Mouse (Mus musculus): Measurements from ENCODE around the gene Atm. TPM values are rescaled to one million over a fixed set of nuclear protein-coding genes. Genes with fewer than 3 reads are reported as not detected.

The Atm gene
- polyA plus RNA-seq, 1 experiment from 2014 or later, result 11.1 TPM

GRCm38 (mm10) chr9:53404050-53404752 lies 132.3 kb downstream of the Atm start:
- DNase-seq (ENCODE audit: low spot score), result no peak
- Histone ChIP-seq H3K4me3 (no peak overlapping the region), H3K27ac (no peak overlapping the region; the same call in 1 of the 2 replicates), H3K9me3 (no peaks in the 10 kb centered on the region), H3K4me1 (peaks cover 13% of the 10 kb centered on the region), H3K27me3 (ENCODE audit: insufficient read depth, poor library complexity, severe bottlenecking) (no peaks in the 10 kb centered on the region), H3K36me3 (no peaks in the 10 kb centered on the region)
- WGBS, result 79% methylated on average over 6 of the region's 6 CpGs

- peak overlapping the region; percentile 47; the same call in 1 of the 2 replicates for H3K27ac ChIP-seq
- DNase-seq (ENCODE audit: low spot score), result no peak
- 83% methylated on average over 8 of the region's 8 CpGs for WGBS
These were observed 133.5 kb downstream of the Atm start for GRCm38 (mm10) chr9:53402991-53403390.

GRCm38 (mm10) chr9:53402291-53402711 lies 134.2 kb downstream of the Atm start, which contains the start of gene 4930550C14Rik:
Gene 4930550C14Rik, plus strand, starts transcription at chr9:53402325.
- no peaks in the 10 kb centered on the region for H3K9me3 ChIP-seq
- H3K36me3 ChIP-seq, result 0 out of 2 replicates have a peak, but pooled peaks cover 4% of the 10 kb centered on the region
- WGBS, result 22% methylated on average over 11 of the region's 11 CpGs
- H3K4me3 ChIP-seq, result peak within 1 kb of the TSS; percentile 24; the same call in 1 of the 2 replicates
- DNase-seq (ENCODE audit: low spot score), result no peak
- H3K27ac ChIP-seq, result peak within 1 kb of the TSS; percentile 47; the same call in 1 of the 2 replicates
- peaks cover 16% of the 10 kb centered on the region for H3K4me1 ChIP-seq
- no peaks in the 10 kb centered on the region for H3K27me3 ChIP-seq (ENCODE audit: insufficient read depth, poor library complexity, severe bottlenecking)

More at GRCm38 (mm10) chr9:53402991-53403390, 133.5 kb downstream of the Atm start:
- H3K4me1 ChIP-seq, result peaks cover 15% of the 10 kb centered on the region
- H3K9me3 ChIP-seq, result no peaks in the 10 kb centered on the region
- H3K36me3 ChIP-seq, result 0 out of 2 replicates have a peak, but pooled peaks cover 2% of the 10 kb centered on the region
- no peaks in the 10 kb centered on the region for H3K27me3 ChIP-seq (ENCODE audit: insufficient read depth, poor library complexity, severe bottlenecking)
- no peak overlapping the region for H3K4me3 ChIP-seq

GRCm38 (mm10) chr9:53401146-53401545 lies 135.4 kb downstream of the Atm start:
- Histone ChIP-seq H3K9me3 (no peaks in the 10 kb centered on the region), H3K36me3 (0 out of 2 replicates have a peak, but pooled peaks cover 4% of the 10 kb centered on the region), H3K4me3 (no peak overlapping the region), H3K4me1 (peaks cover 16% of the 10 kb centered on the region), H3K27ac (no peak overlapping the region), H3K27me3 (ENCODE audit: insufficient read depth, poor library complexity, severe bottlenecking) (no peaks in the 10 kb centered on the region)
- no peak for DNase-seq (ENCODE audit: low spot score)
- 67% methylated on average over 8 of the region's 8 CpGs for WGBS

GRCm38 (mm10) chr9:53400696-53401095 lies 135.8 kb downstream of the Atm start:
- 0 out of 2 replicates have a peak, but pooled peaks cover 4% of the 10 kb centered on the region for H3K36me3 ChIP-seq
- DNase-seq (ENCODE audit: low spot score), result no peak
- H3K4me3 ChIP-seq, result no peak overlapping the region
- no peak overlapping the region for H3K27ac ChIP-seq
- H3K9me3 ChIP-seq, result no peaks in the 10 kb centered on the region
- H3K4me1 ChIP-seq, result peaks cover 16% of the 10 kb centered on the region
- H3K27me3 ChIP-seq (ENCODE audit: insufficient read depth, poor library complexity, severe bottlenecking), result no peaks in the 10 kb centered on the region
- 88% methylated on average over 4 of the region's 4 CpGs for WGBS

DNA sequence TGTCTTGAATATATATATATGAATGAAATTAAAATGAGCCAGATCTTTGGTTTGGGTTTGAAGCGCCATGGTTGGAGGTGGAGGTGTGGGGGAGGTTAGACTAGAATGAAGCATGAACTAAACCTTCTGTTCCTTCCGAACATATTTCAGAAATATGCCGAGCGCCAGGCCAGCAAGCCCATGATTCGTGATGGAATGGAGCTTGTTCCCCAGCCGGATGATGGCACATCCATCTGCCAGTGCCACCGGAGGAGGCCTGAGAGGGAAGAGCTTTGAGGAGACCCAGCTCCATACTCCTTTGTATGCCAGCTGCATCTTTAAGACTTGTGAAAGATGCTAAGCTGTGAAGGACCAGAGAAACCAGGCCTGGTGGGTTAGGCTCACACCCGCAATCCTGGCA lies 137.0 kb downstream of the Atm start:
- Histone ChIP-seq H3K27me3 (ENCODE audit: insufficient read depth, poor library complexity, severe bottlenecking) (no peaks in the 10 kb centered on the region), H3K36me3 (0 out of 2 replicates have a peak, but pooled peaks cover 4% of the 10 kb centered on the region), H3K9me3 (no peaks in the 10 kb centered on the region), H3K27ac (no peak overlapping the region), H3K4me3 (no peak overlapping the region), H3K4me1 (peaks cover 14% of the 10 kb centered on the region)
- no peak for DNase-seq (ENCODE audit: low spot score)
- WGBS, result 90% methylated on average over 8 of the region's 8 CpGs

DNA sequence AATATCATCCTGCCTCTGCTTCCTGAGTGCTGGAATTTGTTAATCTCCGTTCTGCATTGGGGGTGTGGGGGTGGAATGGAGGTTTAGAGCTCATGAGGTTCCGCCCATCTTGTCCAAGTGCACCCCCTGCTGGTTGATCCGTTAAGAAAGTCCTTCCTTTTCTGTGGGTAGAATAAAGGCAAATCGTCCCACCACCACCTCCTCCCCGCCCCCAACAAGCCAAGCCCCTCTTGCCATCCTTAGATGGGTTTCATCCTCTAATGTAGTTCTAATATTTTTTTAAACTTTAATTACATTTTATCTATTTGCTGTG lies 138.2 kb downstream of the Atm start:
- peaks cover 12% of the 10 kb centered on the region for H3K4me1 ChIP-seq
- no peak overlapping the region for H3K4me3 ChIP-seq
- H3K36me3 ChIP-seq, result 0 out of 2 replicates have a peak, but pooled peaks cover 4% of the 10 kb centered on the region
- H3K27me3 ChIP-seq (ENCODE audit: insufficient read depth, poor library complexity, severe bottlenecking), result no peaks in the 10 kb centered on the region
- no peaks in the 10 kb centered on the region for H3K9me3 ChIP-seq
- no peak for DNase-seq (ENCODE audit: low spot score)
- 7% methylated on average over 5 of the region's 5 CpGs for WGBS
- no peak overlapping the region for H3K27ac ChIP-seq

GRCm38 (mm10) chr9:53397685-53398387 lies 138.7 kb downstream of the Atm start:
- H3K4me3 ChIP-seq, result no peak overlapping the region
- no peak overlapping the region for H3K27ac ChIP-seq
- H3K27me3 ChIP-seq (ENCODE audit: insufficient read depth, poor library complexity, severe bottlenecking), result no peaks in the 10 kb centered on the region
- H3K4me1 ChIP-seq, result peaks cover 12% of the 10 kb centered on the region
- no peak for DNase-seq (ENCODE audit: low spot score)
- 77% methylated on average over 13 of the region's 13 CpGs for WGBS
- 0 out of 2 replicates have a peak, but pooled peaks cover 4% of the 10 kb centered on the region for H3K36me3 ChIP-seq
- H3K9me3 ChIP-seq, result no peaks in the 10 kb centered on the region

GRCm38 (mm10) chr9:53390136-53390535 lies 146.4 kb downstream of the Atm start:
- Histone ChIP-seq H3K4me1 (no peaks in the 10 kb centered on the region), H3K27me3 (ENCODE audit: insufficient read depth, poor library complexity, severe bottlenecking) (no peaks in the 10 kb centered on the region), H3K27ac (no peak overlapping the region), H3K36me3 (peaks cover 12% of the 10 kb centered on the region; the same call in 1 of the 2 replicates), H3K4me3 (no peak overlapping the region), H3K9me3 (no peaks in the 10 kb centered on the region)
- 77% methylated on average over 7 of the region's 7 CpGs for WGBS
- DNase-seq (ENCODE audit: low spot score), result no peak

Small RNAs within 50 kb of the gene (microRNA-seq; reads per million reads assigned to microRNA genes)
- gene Mir130c, result not detected

Other genes starting within 250 kb of the Atm start
- 0.31 and 0.65 TPM in 2 replicates for gene Exph5, start 235.1 kb downstream of the Atm start, polyA plus RNA-seq (2016; fragmentation: Nextera tagmentation; extraction: Ambion mirVana)
- gene Kdelc2, start 152.7 kb downstream of the Atm start, polyA plus RNA-seq (2016; fragmentation: Nextera tagmentation; extraction: Ambion mirVana), result 17.5 and 18.1 TPM in 2 replicates
- gene 4930550C14Rik, start 134.4 kb downstream of the Atm start, polyA plus RNA-seq (2016; fragmentation: Nextera tagmentation; extraction: Ambion mirVana), result 0.09 and 0.58 TPM in 2 replicates
- gene Npat, start 307 bp upstream of the Atm start, polyA plus RNA-seq (2016; fragmentation: Nextera tagmentation; extraction: Ambion mirVana), result 17.5 TPM in 2 replicates
- gene Acat1, start 73.6 kb upstream of the Atm start, polyA plus RNA-seq (2016; fragmentation: Nextera tagmentation; extraction: Ambion mirVana), result 79.2 and 113 TPM in 2 replicates
- 31.5 and 32.4 TPM in 2 replicates for gene Cul5, start 133.3 kb upstream of the Atm start, polyA plus RNA-seq (2016; fragmentation: Nextera tagmentation; extraction: Ambion mirVana)
- gene Rab39, start 169.5 kb upstream of the Atm start, polyA plus RNA-seq (2016; fragmentation: Nextera tagmentation; extraction: Ambion mirVana), result 0.16 and 0.60 TPM in 2 replicates
- 0.89 and 2.9 TPM in 2 replicates for gene Slc35f2, start 234.8 kb upstream of the Atm start, polyA plus RNA-seq (2016; fragmentation: Nextera tagmentation; extraction: Ambion mirVana)

Measured in heart, embryonic 10.5 days (tissue).